ENCODE assay signal across 8 mouse cellular contexts in the genomic region with DNA sequence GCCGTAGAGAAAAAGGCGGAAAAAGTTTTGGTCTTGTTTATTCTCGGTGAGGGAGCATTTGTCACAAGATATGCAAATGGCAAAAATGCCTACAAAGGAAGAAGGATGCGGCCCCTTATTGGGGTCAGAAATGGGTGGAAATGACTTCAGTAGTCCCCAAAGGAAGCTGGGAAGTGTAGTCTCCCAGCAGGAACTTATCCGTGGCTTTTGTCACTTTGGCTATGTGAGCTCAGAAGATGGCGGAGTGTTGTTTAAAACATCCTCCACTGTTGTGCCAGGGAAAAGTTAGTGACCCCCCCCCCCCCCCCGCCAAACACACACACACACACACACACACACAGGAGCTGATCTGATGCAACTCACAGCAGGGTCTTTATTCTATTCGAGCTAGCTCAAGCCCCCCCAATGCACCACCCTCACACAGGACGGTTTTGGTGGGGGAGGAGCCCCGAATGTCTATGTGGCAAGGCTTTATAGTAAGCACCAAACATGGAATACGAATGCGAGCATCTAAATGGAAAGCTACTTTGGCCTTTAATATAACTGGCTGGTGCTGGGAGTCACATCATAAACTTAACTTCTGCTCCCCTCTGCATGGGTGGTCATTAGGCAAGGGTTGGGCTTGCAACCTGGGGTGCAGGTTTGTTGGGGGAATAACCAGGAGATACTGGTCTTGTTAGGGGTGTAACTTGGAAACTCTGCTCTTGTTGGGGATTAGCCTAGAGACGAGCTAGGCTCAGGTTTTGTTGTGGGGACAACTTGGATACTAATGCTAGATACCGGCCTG. TPM values are rescaled to one million over a fixed set of nuclear protein-coding genes. Genes with fewer than 3 reads are reported as not detected.
DNase-seq lines count a peak whose midpoint lies in the region; ATAC-seq lines count a peak whose summit lies in the region.

No protein-coding gene starts in this region.

- peak overlapping the region; percentile 66 for H3K4me3 ChIP-seq in heart, embryonic 16.5 days (ENCODE audit: low read length)
- H3K4me3 ChIP-seq in liver, embryonic 15.5 days (replicated peaks) = peak overlapping the region; percentile 58

- H3K36me3 ChIP-seq in heart, embryonic 16.5 days (ENCODE audit: control insufficient read depth, insufficient read depth) = peaks cover 5% of the 10 kb centered on the region; the same call in 1 of the 2 replicates
- no peaks in the 10 kb centered on the region for H3K36me3 ChIP-seq in liver, embryonic 15.5 days (replicated peaks)

- ATAC-seq in heart, embryonic 16.5 days (replicated peaks; ENCODE audit: extremely low read depth, insufficient read depth, low FRiP score) = peak; percentile 83
- peak; percentile 59 for ATAC-seq in liver, embryonic 15.5 days (ENCODE audit: insufficient read depth)
- no peak for ATAC-seq in erythroid progenitor cell, adult 5-6 weeks (replicated peaks; ENCODE audit: low FRiP score, poor library complexity, severe bottlenecking)

- peak overlapping the region; percentile 79 for H3K4me2 ChIP-seq in heart, embryonic 16.5 days (ENCODE audit: low read depth, low read length)
- H3K4me2 ChIP-seq in liver, embryonic 15.5 days = peak overlapping the region; percentile 71

- peak; percentile 41 to 51 for DNase-seq in spleen, postnatal 36 days (ENCODE audit: low spot score in 2 of 2)
- DNase-seq in spleen, postnatal 4 days (ENCODE audit: low spot score in 2 of 2) = no peak
- DNase-seq in embryo, embryonic 11.5 days (ENCODE audit: low read depth, low spot score) = peak; percentile 49
- peak; percentile 63 to 85 for DNase-seq in kidney, postnatal 36 days
- peak; percentile 55 for DNase-seq in naive thymus-derived CD4-positive, alpha-beta T cell, adult 2 months (ENCODE audit: low read depth)

- whole genome bisulfite sequencing in heart, embryonic 16.5 days = 32% methylated on average over 13 of the region's 14 CpGs
- WGBS in liver, embryonic 15.5 days (ENCODE audit: insufficient replicate concordance) = 26% methylated on average over 13 of the region's 14 CpGs

- H3K27me3 ChIP-seq in heart, embryonic 16.5 days (ENCODE audit: control insufficient read depth, insufficient read depth, low read length) = no peaks in the 10 kb centered on the region
- no peaks in the 10 kb centered on the region for H3K27me3 ChIP-seq in liver, embryonic 15.5 days

- H3K27ac ChIP-seq in heart, embryonic 16.5 days (ENCODE audit: low read length) = peak overlapping the region; percentile 98
- peak overlapping the region; percentile 84 for H3K27ac ChIP-seq in liver, embryonic 15.5 days (replicated peaks)

- peak overlapping the region; percentile 77 for H3K9ac ChIP-seq in heart, embryonic 16.5 days (ENCODE audit: low read length)
- H3K9ac ChIP-seq in liver, embryonic 15.5 days = peak overlapping the region; percentile 32; the same call in 1 of the 2 replicates

- H3K4me1 ChIP-seq in heart, embryonic 16.5 days (ENCODE audit: control insufficient read depth, insufficient read depth, low read length) = peaks cover 9% of the 10 kb centered on the region
- peaks cover 16% of the 10 kb centered on the region for H3K4me1 ChIP-seq in liver, embryonic 15.5 days (replicated peaks)

- no peaks in the 10 kb centered on the region for H3K9me3 ChIP-seq in heart, embryonic 16.5 days (replicated peaks; ENCODE audit: control insufficient read depth, low read length)
- no peaks in the 10 kb centered on the region for H3K9me3 ChIP-seq in liver, embryonic 15.5 days (replicated peaks)

RNA-seq across cellular contexts. Expression of a gene that starts 0.7 kb away (rescaled TPM):
- polyA plus RNA-seq in heart, embryonic 16.5 days (2015; fragmentation: Nextera tagmentation; extraction: Ambion mirVana) = 6.7 and 8.2 TPM in 2 replicates
- polyA plus RNA-seq in liver, embryonic 15.5 days (2015; fragmentation: Nextera tagmentation; extraction: Ambion mirVana) = 2.0 and 2.5 TPM in 2 replicates
- 2.1 TPM in 1 of 2 replicates, not detected in the other for total RNA-seq in erythroid progenitor cell, adult 5-6 weeks (2015; ENCODE audit: low replicate concordance)
- 0.13 and 1.1 TPM in 2 replicates for total RNA-seq in erythroid progenitor cell, adult 5-6 weeks (2017; ENCODE audit: low replicate concordance)

RNA-seq across cellular contexts. Expression of a gene that starts 17.3 kb away (rescaled TPM):
- 44.7 and 55.2 TPM in 2 replicates for polyA plus RNA-seq in heart, embryonic 16.5 days (2015; fragmentation: Nextera tagmentation; extraction: Ambion mirVana)
- 34.4 and 43.9 TPM in 2 replicates for polyA plus RNA-seq in liver, embryonic 15.5 days (2015; fragmentation: Nextera tagmentation; extraction: Ambion mirVana)
- total RNA-seq in erythroid progenitor cell, adult 5-6 weeks (2015; ENCODE audit: low replicate concordance) = not detected in 2 replicates
- 3.6 TPM in 1 of 2 replicates, not detected in the other for total RNA-seq in erythroid progenitor cell, adult 5-6 weeks (2017; ENCODE audit: low replicate concordance)

RNA-seq across cellular contexts. Expression of a gene that starts 17.9 kb away (rescaled TPM):
- polyA plus RNA-seq in heart, embryonic 16.5 days (2015; fragmentation: Nextera tagmentation; extraction: Ambion mirVana) = 17.4 and 20.0 TPM in 2 replicates
- 1.2 and 1.3 TPM in 2 replicates for polyA plus RNA-seq in liver, embryonic 15.5 days (2015; fragmentation: Nextera tagmentation; extraction: Ambion mirVana)
- not detected in 2 replicates for total RNA-seq in erythroid progenitor cell, adult 5-6 weeks (2015; ENCODE audit: low replicate concordance)
- total RNA-seq in erythroid progenitor cell, adult 5-6 weeks (2017; ENCODE audit: low replicate concordance) = not detected in 2 replicates

RNA-seq across cellular contexts. Expression of a gene that starts 34.1 kb away (rescaled TPM):
- polyA plus RNA-seq in heart, embryonic 16.5 days (2015; fragmentation: Nextera tagmentation; extraction: Ambion mirVana) = not detected in 2 replicates
- polyA plus RNA-seq in liver, embryonic 15.5 days (2015; fragmentation: Nextera tagmentation; extraction: Ambion mirVana) = not detected in 2 replicates
- total RNA-seq in erythroid progenitor cell, adult 5-6 weeks (2015; ENCODE audit: low replicate concordance) = not detected in 2 replicates
- not detected in 2 replicates for total RNA-seq in erythroid progenitor cell, adult 5-6 weeks (2017; ENCODE audit: low replicate concordance)

RNA-seq across cellular contexts. Expression of a gene that starts 38.4 kb away (rescaled TPM):
- polyA plus RNA-seq in heart, embryonic 16.5 days (2015; fragmentation: Nextera tagmentation; extraction: Ambion mirVana) = 28.6 and 29.8 TPM in 2 replicates
- polyA plus RNA-seq in liver, embryonic 15.5 days (2015; fragmentation: Nextera tagmentation; extraction: Ambion mirVana) = 9.9 and 12.4 TPM in 2 replicates
- not detected in 2 replicates for total RNA-seq in erythroid progenitor cell, adult 5-6 weeks (2015; ENCODE audit: low replicate concordance)
- 0.77 and 1.7 TPM in 2 replicates for total RNA-seq in erythroid progenitor cell, adult 5-6 weeks (2017; ENCODE audit: low replicate concordance)

Comparison
In these comparisons a context has a peak if more than half of its experiments do, and no peak if none do; other contexts are left out.
1. DNase-seq: peak in spleen, postnatal 36 days (2 of 2), embryo, embryonic 11.5 days (single experiment), kidney, postnatal 36 days (2 of 2) and naive thymus-derived CD4-positive, alpha-beta T cell, adult 2 months (single experiment); none in spleen, postnatal 4 days (0 of 2).